Mouse (Mus musculus) forebrain, embryonic 16.5 days (tissue): ENCODE data around the gene B3galt4. TPM values are rescaled to one million over a fixed set of nuclear protein-coding genes. Genes with fewer than 3 reads are reported as not detected.
"Not testable (repeated sequence)": the region's sequence is repeated elsewhere in the genome, so short reads cannot be mapped to it uniquely, and the experiment has no call there.

Experiments used
- ATAC-seq: fragments of 200-750 bp; cut with Nextera tagmentation; 2 replicates; pipeline ENCODE4 v1.8.0; 2017; ENCODE audit warnings: mild to moderate bottlenecking, moderate library complexity
- H3K27ac ChIP-seq: fragments of 300-500 bp; sonication (generic); 2 replicates; pipeline ENCODE4 v1.5.1; 2014; ENCODE audit warnings: low read length, control low read depth
- H3K27me3 ChIP-seq: fragments of 300-500 bp; sonication (generic); replicated peaks from 2 replicates; pipeline ENCODE4 v1.6.1; 2014; ENCODE audit warnings: low read length; ENCODE audit not compliant: control insufficient read depth, insufficient read depth
- H3K36me3 ChIP-seq: fragments of 300-500 bp; sonication (generic); 2 replicates; pipeline ENCODE4 v1.6.1; 2014; ENCODE audit not compliant: control insufficient read depth, insufficient read depth
- H3K4me1 ChIP-seq: fragments of 300-500 bp; sonication (generic); replicated peaks from 2 replicates; pipeline ENCODE4 v1.6.1; 2014; ENCODE audit warnings: low read length; ENCODE audit not compliant: control insufficient read depth, insufficient read depth
- H3K4me2 ChIP-seq: fragments of 300-500 bp; sonication (generic); 2 replicates; pipeline ENCODE4 v1.6.1; 2014; ENCODE audit warnings: mild to moderate bottlenecking, low read length, control low read depth
- H3K4me3 ChIP-seq: fragments of 300-500 bp; sonication (generic); replicated peaks from 2 replicates; pipeline ENCODE4 v1.5.1; 2014; ENCODE audit warnings: mild to moderate bottlenecking, low read length, control low read depth
- H3K9ac ChIP-seq: fragments of 300-500 bp; sonication (generic); replicated peaks from 2 replicates; pipeline ENCODE4 v1.6.1; 2014; ENCODE audit warnings: low read depth, low read length, control low read depth
- H3K9me3 ChIP-seq: fragments of 300-500 bp; sonication (generic); 2 replicates; pipeline ENCODE4 v1.6.1; 2016; ENCODE audit warnings: low read length; ENCODE audit not compliant: control insufficient read depth
- WGBS: fragments of 180-500 bp; shearing (Covaris S2); extraction: QIAGEN DNeasy Blood & Tissue Kit; methylation state at CpG from one replicate; pipeline ENCODE4 v1.1.7; 2014; 5-methylcytosine and 5-hydroxymethylcytosine counted together
- polyA plus RNA-seq: library from polyadenylated mRNA; unstranded; fragments of >200 nt; fragmentation: Nextera tagmentation; extraction: Ambion mirVana; gene quantifications from 2 replicates; pipeline ENCODE4 v1.2.1, GENCODE M21; 2015

Gene B3galt4
- polyA plus RNA-seq, 1 experiment from 2014 or later: 13.2 TPM

DNA sequence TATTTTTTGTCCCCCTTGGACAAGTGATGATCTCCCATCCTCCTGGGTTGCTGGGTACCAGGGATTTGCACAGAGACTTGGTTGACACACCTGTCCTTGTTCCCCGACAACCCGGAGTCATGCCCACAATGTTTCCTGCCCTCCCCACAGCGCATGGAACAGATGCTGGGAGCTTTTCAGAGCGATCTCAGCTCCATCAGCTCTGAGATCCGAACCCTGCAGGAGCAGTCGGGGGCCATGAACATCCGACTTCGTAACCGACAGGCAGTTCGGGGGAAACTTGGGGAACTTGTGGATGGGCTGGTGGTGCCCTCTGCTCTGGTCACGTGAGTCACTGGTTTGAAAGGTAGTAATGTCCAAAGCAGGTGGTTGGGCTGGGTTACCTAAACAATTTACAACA lies 7.2 kb upstream of the B3galt4 start:
- Histone ChIP-seq H3K27me3 (no peaks in the 10 kb centered on the region), H3K36me3 (peaks cover 9% of the 10 kb centered on the region), H3K4me2 (no peak overlapping the region), H3K4me3 (no peak overlapping the region), H3K9me3 (no peaks in the 10 kb centered on the region), H3K4me1 (peaks cover 21% of the 10 kb centered on the region), H3K9ac (no peak overlapping the region), H3K27ac (no peak overlapping the region)
- no peak for ATAC-seq
- 95% methylated on average over 11 of the region's 11 CpGs for WGBS

DNA sequence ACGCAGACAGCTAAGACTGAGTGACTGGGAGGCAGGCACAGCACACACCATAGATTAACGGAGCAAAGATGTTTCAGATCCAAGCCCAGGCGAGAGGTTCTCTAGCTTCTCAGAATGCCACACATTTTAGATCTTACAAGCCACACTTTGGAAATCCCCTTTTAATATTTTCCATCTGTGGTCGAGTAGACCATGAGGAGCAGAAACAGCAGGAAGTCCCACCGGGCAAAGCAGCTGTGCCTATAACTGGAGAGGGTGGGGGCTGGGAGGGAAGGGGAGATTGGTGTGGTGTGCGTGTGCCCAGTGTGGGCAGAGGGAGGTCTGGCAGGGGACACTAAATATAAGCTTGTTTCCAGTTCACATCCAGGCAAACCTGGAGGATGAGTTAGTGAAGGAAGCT lies 6.2 kb upstream of the B3galt4 start:
- no peaks in the 10 kb centered on the region for H3K9me3 ChIP-seq
- WGBS: 90% methylated on average over 6 of the region's 6 CpGs

GRCm38 (mm10) chr17:33956336-33956735 lies 5.0 kb upstream of the B3galt4 start:
- Histone ChIP-seq H3K4me2 (peak overlapping the region; percentile 71), H3K9ac (peak overlapping the region; percentile 68), H3K4me3 (peak overlapping the region; percentile 85), H3K27me3 (no peaks in the 10 kb centered on the region), H3K4me1 (peaks cover 40% of the 10 kb centered on the region), H3K36me3 (peaks cover 12% of the 10 kb centered on the region), H3K27ac (peak overlapping the region; percentile 87), H3K9me3 (no peaks in the 10 kb centered on the region)
- ATAC-seq: no peak
- WGBS: 5% methylated on average over 10 of the region's 10 CpGs

More for the DNA sequence above, 6.2 kb upstream of the B3galt4 start:
- H3K4me3 ChIP-seq: no peak overlapping the region
- H3K9ac ChIP-seq: no peak overlapping the region
- ATAC-seq: no peak
- H3K27ac ChIP-seq: no peak overlapping the region
- H3K36me3 ChIP-seq: peaks cover 10% of the 10 kb centered on the region; the same call in 1 of the 2 replicates
- peaks cover 30% of the 10 kb centered on the region for H3K4me1 ChIP-seq
- no peaks in the 10 kb centered on the region for H3K27me3 ChIP-seq
- no peak overlapping the region for H3K4me2 ChIP-seq

DNA sequence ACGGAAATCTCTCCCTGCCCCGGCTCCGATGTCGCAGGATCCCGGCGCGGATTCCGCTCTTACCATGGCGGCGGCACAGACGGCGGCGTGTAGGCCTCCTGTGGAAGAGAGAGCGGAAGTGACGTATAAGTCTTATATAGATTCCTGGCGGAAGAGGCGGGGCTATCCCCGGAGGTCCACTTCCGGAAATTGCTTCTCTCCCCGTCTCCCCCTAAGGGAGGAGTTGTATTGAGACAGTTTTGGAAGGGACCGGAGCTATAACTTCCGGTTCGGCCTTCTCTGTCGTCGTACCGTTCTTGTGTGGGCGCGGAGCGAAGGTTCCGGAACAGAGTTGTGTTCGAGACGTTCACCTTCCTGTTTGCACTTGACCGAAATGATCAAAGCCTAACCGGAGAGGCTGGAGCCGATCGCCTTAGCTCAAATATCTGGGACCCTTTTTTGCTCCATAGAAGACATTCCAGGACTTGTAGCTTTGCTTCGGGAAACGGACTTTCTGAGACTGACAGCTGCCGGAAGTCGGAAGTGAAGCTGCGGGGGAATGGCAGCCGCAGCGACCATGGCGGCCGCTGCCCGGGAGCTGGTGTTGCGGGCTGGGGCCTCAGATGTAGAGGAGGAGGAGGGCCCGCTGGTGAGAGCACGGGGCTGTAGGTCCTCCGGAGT lies 4.4 kb upstream of the B3galt4 start, which contains the start of the genes Vps52 and Rps18:
TSS of gene Vps52 (plus strand) at position 258 of the 660 bp plus-strand sequence.
TSS of gene Rps18 (minus strand) at position 447 of the 660 bp plus-strand sequence.
- Histone ChIP-seq H3K4me1 (peaks cover 43% of the 10 kb centered on the region), H3K36me3 (peaks cover 12% of the 10 kb centered on the region), H3K27me3 (no peaks in the 10 kb centered on the region), H3K4me2 (peak within 1 kb of the TSS; percentile 82), H3K9ac (peak within 1 kb of the TSS; percentile 94), H3K9me3 (no peaks in the 10 kb centered on the region), H3K4me3 (peak within 1 kb of the TSS; percentile 85), H3K27ac (peak within 1 kb of the TSS; percentile 88)
- peak; percentile 91 for ATAC-seq
- WGBS: under 1% methylated on average over 50 of the region's 50 CpGs

- peak overlapping the region; percentile 85 for H3K4me3 ChIP-seq
- H3K36me3 ChIP-seq: peaks cover 10% of the 10 kb centered on the region
- H3K9me3 ChIP-seq: no peaks in the 10 kb centered on the region
- peak overlapping the region; percentile 82 for H3K4me2 ChIP-seq
- H3K4me1 ChIP-seq: peaks cover 51% of the 10 kb centered on the region
- H3K9ac ChIP-seq: peak overlapping the region; percentile 94
- 2% methylated on average over 33 of the region's 33 CpGs for WGBS
- ATAC-seq: peak; percentile 39
- H3K27ac ChIP-seq: peak overlapping the region; percentile 88
- H3K27me3 ChIP-seq: no peaks in the 10 kb centered on the region
Observed at GRCm38 (mm10) chr17:33954646-33955554, 3.6 kb upstream of the B3galt4 start.

DNA sequence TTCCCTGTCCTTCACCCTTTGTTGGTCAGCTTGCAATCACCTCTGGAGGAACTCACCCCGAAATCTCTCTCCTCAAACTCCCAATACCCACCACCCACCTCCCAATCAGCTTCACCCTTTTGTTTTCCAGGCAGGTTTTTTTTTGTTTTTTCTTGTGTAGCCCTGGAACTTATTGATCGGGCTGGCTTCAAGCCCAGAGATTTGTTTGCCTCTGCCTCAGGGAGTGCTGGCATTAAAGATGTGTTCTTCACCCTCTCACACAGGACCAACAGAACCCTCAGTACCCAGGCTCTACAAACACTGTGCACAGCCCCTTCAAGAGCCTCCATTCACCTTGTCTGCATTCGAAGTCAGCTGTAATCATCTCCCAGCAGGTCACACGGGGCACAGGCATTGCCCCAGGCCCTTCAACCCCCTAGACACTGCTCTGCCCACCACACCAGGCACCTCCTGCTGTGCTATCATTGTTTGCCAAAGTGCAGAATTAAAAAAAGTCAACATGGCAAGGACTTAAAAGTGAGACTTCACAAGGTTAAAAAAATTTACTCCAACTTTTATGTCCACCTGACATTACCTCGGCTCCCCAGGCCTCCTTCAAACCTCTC lies 2.8 kb upstream of the B3galt4 start:
- no peak overlapping the region for H3K27ac ChIP-seq
- peak overlapping the region; percentile 82 for H3K4me2 ChIP-seq
- WGBS: 29% methylated on average over 5 of the region's 5 CpGs
- peak overlapping the region; percentile 85 for H3K4me3 ChIP-seq
- H3K9me3 ChIP-seq: no peaks in the 10 kb centered on the region
- peaks cover 51% of the 10 kb centered on the region for H3K4me1 ChIP-seq
- H3K27me3 ChIP-seq: no peaks in the 10 kb centered on the region
- peaks cover 9% of the 10 kb centered on the region for H3K36me3 ChIP-seq
- no peak overlapping the region; the same call in 1 of the 2 replicates for H3K9ac ChIP-seq
- no peak for ATAC-seq

DNA sequence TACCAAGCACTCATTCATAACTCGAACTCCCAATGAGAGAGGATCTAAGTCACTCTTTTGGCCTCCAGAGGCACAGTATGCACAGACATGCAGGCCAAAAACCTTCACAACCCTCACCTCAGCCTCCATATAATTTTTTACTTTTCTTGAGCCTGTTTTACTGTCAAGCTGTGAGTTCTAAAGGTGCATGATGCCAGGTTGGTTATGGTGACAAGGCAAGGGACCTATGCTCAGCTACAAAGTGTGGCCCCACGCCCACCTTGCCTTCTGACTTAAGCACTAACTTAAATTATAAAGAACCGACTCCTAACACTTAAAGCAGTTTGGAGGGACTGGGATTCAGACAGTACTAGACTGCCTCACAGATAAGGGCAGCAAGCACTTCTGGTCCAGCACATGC lies 2.0 kb upstream of the B3galt4 start:
- no peak overlapping the region for H3K27ac ChIP-seq
- no peak overlapping the region for H3K4me3 ChIP-seq
- H3K9me3 ChIP-seq: no peaks in the 10 kb centered on the region
- no peak overlapping the region for H3K4me2 ChIP-seq
- 79% methylated on average over 3 of the region's 3 CpGs for WGBS
- H3K4me1 ChIP-seq: peaks cover 51% of the 10 kb centered on the region
- no peak for ATAC-seq
- H3K27me3 ChIP-seq: no peaks in the 10 kb centered on the region
- peaks cover 12% of the 10 kb centered on the region for H3K36me3 ChIP-seq
- no peak overlapping the region for H3K9ac ChIP-seq

- WGBS: 79% methylated on average over 4 of the region's 4 CpGs
- no peaks in the 10 kb centered on the region for H3K9me3 ChIP-seq
- peaks cover 51% of the 10 kb centered on the region for H3K4me1 ChIP-seq
- no peak overlapping the region for H3K4me2 ChIP-seq
- H3K27me3 ChIP-seq: no peaks in the 10 kb centered on the region
- no peak overlapping the region for H3K27ac ChIP-seq
- H3K9ac ChIP-seq: no peak overlapping the region
- ATAC-seq: no peak
- peaks cover 12% of the 10 kb centered on the region for H3K36me3 ChIP-seq
- no peak overlapping the region for H3K4me3 ChIP-seq
Observed at GRCm38 (mm10) chr17:33952879-33953278, 1.6 kb upstream of the B3galt4 start.

DNA sequence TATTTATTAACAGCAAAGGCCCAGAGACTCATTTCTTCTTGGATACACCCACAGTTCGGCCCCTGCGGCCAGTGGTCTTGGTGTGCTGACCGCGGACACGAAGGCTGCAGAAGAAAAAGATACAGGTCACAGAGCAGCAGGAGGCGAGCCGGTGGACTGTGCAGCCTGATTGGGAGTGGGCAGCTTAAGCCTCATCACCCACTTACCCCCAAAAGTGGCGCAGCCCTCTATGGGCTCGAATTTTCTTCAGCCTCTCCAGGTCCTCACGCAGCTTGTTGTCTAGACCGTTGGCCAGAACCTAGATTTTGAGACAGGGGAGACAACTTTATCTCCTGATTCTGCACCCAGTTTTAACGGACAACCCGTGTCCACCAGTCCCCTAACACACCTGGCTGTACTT lies 727 bp upstream of the B3galt4 start:
- H3K36me3 ChIP-seq: peaks cover 12% of the 10 kb centered on the region
- not testable (repeated sequence) for H3K9me3 ChIP-seq, H3K27me3 ChIP-seq, H3K27ac ChIP-seq, H3K4me2 ChIP-seq, H3K4me3 ChIP-seq, H3K9ac ChIP-seq, ATAC-seq
- WGBS: 77% methylated on average over 13 of the region's 13 CpGs
- peaks cover 51% of the 10 kb centered on the region for H3K4me1 ChIP-seq
